Mouse (Mus musculus) liver, embryonic 14.5 days (tissue): ENCODE measurements around the gene Muc13.

Experiments used
- CTCF ChIP-seq: IDR thresholded peaks from 2 replicates; pipeline ENCODE4 v1.5.1; 2016; ENCODE audit warnings: antibody characterized with exemption, low read depth, control low read depth
- EP300 ChIP-seq: IDR thresholded peaks from 2 replicates; pipeline ENCODE4 v1.6.1; 2016; ENCODE audit warnings: antibody characterized with exemption, low read depth

GRCm38 (mm10) chr16:33772809-33773208, 21.0 kb upstream of the Muc13 start:
- no peak for TF ChIP-seq CTCF
- TF ChIP-seq EP300 = peak; percentile 40; the same call in 1 of the 2 replicates
